Mouse (Mus musculus) neural tube, embryonic 15.5 days (tissue): ENCODE data around the gene Atg2a. TPM values are rescaled to one million over a fixed set of nuclear protein-coding genes. Genes with fewer than 3 reads are reported as not detected.

ENCODE experiments used
- microRNA counts: library from miRNA; unstranded; fragments of <30 nt; microRNA quantifications from one replicate; lab custom pipeline; 2016
- microRNA-seq: library from miRNA; unstranded; fragments of <30 nt; microRNA quantifications from one replicate; pipeline ENCODE4, GENCODE M21; 2017
- polyA plus RNA-seq: library from polyadenylated mRNA; unstranded; fragments of >200 nt; fragmentation: Nextera tagmentation; extraction: Ambion mirVana; gene quantifications from 2 replicates; pipeline ENCODE4 v1.2.1, GENCODE M21; 2015

Gene Atg2a
- polyA plus RNA-seq, 1 experiment from 2014 or later = 12.9 TPM

MicroRNAs encoded within 50 kb of the gene (microRNA counts, 519-probe panel; counts per million panel counts)
- microRNA mmu-miR-192 (lab: Ali Mortazavi, UCI) = 2,535 counts per million, percentile 59 among the panel's probes with 10 or more counts

Small RNA genes within 50 kb of the gene (microRNA-seq; reads per million reads assigned to microRNA genes)
- gene Mir192 = 56.6 reads per million, percentile 45 among the genes with 10 or more reads in this experiment
- 49.2 reads per million, percentile 43 among the genes with 10 or more reads in this experiment for gene Mir194-2

Other genes with a start within 250 kb of the Atg2a start
- gene Capn1, start 225.8 kb upstream of the Atg2a start, polyA plus RNA-seq = 6.4 and 12.3 TPM in 2 replicates
- gene Syvn1, start 195.1 kb upstream of the Atg2a start, polyA plus RNA-seq = 31.4 and 34.3 TPM in 2 replicates
- gene Mrpl49, start 183.9 kb upstream of the Atg2a start, polyA plus RNA-seq = 60.1 and 66.9 TPM in 2 replicates
- 522 and 591 TPM in 2 replicates for gene Fau, start 183.8 kb upstream of the Atg2a start, polyA plus RNA-seq
- 30.4 and 31.2 TPM in 2 replicates for gene Znhit2, start 180.5 kb upstream of the Atg2a start, polyA plus RNA-seq
- gene Tm7sf2, start 173.3 kb upstream of the Atg2a start, polyA plus RNA-seq = 51.2 and 61.6 TPM in 2 replicates
- 80.8 and 83.8 TPM in 2 replicates for gene Vps51, start 164.4 kb upstream of the Atg2a start, polyA plus RNA-seq
- gene Tmem262, start 161.6 kb upstream of the Atg2a start, polyA plus RNA-seq = not detected in 2 replicates
- gene Gm28374, start 159.4 kb upstream of the Atg2a start, polyA plus RNA-seq = 0.96 and 1.5 TPM in 2 replicates
- gene Zfpl1, start 156.7 kb upstream of the Atg2a start, polyA plus RNA-seq = 78.3 and 78.4 TPM in 2 replicates
- 4.9 and 15.5 TPM in 2 replicates for gene Cdca5, start 156.7 kb upstream of the Atg2a start, polyA plus RNA-seq
- not detected in 2 replicates for gene AC131692.1, start 147.2 kb upstream of the Atg2a start, polyA plus RNA-seq
- gene Naaladl1, start 135.9 kb upstream of the Atg2a start, polyA plus RNA-seq = 0.42 and 4.1 TPM in 2 replicates
- 52.7 and 53.4 TPM in 2 replicates for gene Sac3d1, start 123.0 kb upstream of the Atg2a start, polyA plus RNA-seq
- 59.6 and 62.2 TPM in 2 replicates for gene Snx15, start 113.4 kb upstream of the Atg2a start, polyA plus RNA-seq
- gene Batf2, start 100.7 kb upstream of the Atg2a start, polyA plus RNA-seq = 0.42 TPM in 1 of 2 replicates, not detected in the other
- gene Arl2, start 100.1 kb upstream of the Atg2a start, polyA plus RNA-seq = 139 and 157 TPM in 2 replicates
- not detected in 2 replicates for gene Majin, start 57.3 kb upstream of the Atg2a start, polyA plus RNA-seq
- 0.75 TPM in 1 of 2 replicates, not detected in the other for gene Gpha2, start 15.3 kb upstream of the Atg2a start, polyA plus RNA-seq
- 127 and 156 TPM in 2 replicates for gene Ppp2r5b, start 5.8 kb upstream of the Atg2a start, polyA plus RNA-seq
- gene Ehd1, start 35.1 kb downstream of the Atg2a start, polyA plus RNA-seq = 80.6 and 87.7 TPM in 2 replicates
- gene Cdc42bpg, start 64.8 kb downstream of the Atg2a start, polyA plus RNA-seq = 0.33 and 0.36 TPM in 2 replicates
- gene Men1, start 93.3 kb downstream of the Atg2a start, polyA plus RNA-seq = 71.4 and 71.6 TPM in 2 replicates
- 21.9 and 22.2 TPM in 2 replicates for gene Map4k2, start 99.5 kb downstream of the Atg2a start, polyA plus RNA-seq
- 88.7 and 104 TPM in 2 replicates for gene Sf1, start 122.0 kb downstream of the Atg2a start, polyA plus RNA-seq
- 7.5 and 12.0 TPM in 2 replicates for gene Pygm, start 142.7 kb downstream of the Atg2a start, polyA plus RNA-seq
- 197 and 217 TPM in 2 replicates for gene Rasgrp2, start 157.7 kb downstream of the Atg2a start, polyA plus RNA-seq
- 31.3 and 45.7 TPM in 2 replicates for gene Nrxn2, start 177.1 kb downstream of the Atg2a start, polyA plus RNA-seq